Mouse (Mus musculus) neural tube, embryonic 11.5 days (tissue): Measurements from ENCODE around the gene Prkar2b. TPM values are rescaled to one million over a fixed set of nuclear protein-coding genes. Genes with fewer than 3 reads are reported as not detected.

Experiments used
- ATAC-seq: fragments of 200-750 bp; cut with Nextera tagmentation; 2 replicates; pipeline ENCODE4 v1.8.0; 2017; ENCODE audit warnings: moderate number of reproducible peaks, mild to moderate bottlenecking, moderate TSS enrichment, moderate library complexity; ENCODE audit not compliant: insufficient read depth, low FRiP score, low TSS enrichment
- DNase-seq: peaks from one replicate; pipeline ENCODE4 v3.0.0-alpha.2; 2015; ENCODE audit warnings: low spot score
- H3K27ac ChIP-seq: fragments of 300-500 bp; sonication (generic); 2 replicates; pipeline ENCODE4 v1.5.1; 2014; ENCODE audit warnings: low read depth, mild to moderate bottlenecking, low read length
- H3K27me3 ChIP-seq: fragments of 300-500 bp; sonication (generic); 2 replicates; pipeline ENCODE4 v1.6.1; 2014; ENCODE audit warnings: mild to moderate bottlenecking, low read length, mixed read lengths; ENCODE audit not compliant: control insufficient read depth, insufficient read depth
- H3K36me3 ChIP-seq: fragments of 300-500 bp; sonication (generic); 2 replicates; pipeline ENCODE4 v1.6.1; 2014; ENCODE audit warnings: mild to moderate bottlenecking, low read length, moderate library complexity, mixed read lengths; ENCODE audit not compliant: control insufficient read depth, insufficient read depth
- H3K4me1 ChIP-seq: fragments of 300-500 bp; sonication (generic); 2 replicates; pipeline ENCODE4 v1.6.1; 2014; ENCODE audit warnings: low read length, mixed read lengths; ENCODE audit not compliant: control insufficient read depth, insufficient read depth
- H3K4me2 ChIP-seq: fragments of 300-500 bp; sonication (generic); 2 replicates; pipeline ENCODE4 v1.6.1; 2014; ENCODE audit warnings: low read depth, mild to moderate bottlenecking, moderate library complexity
- H3K4me3 ChIP-seq: fragments of 300-500 bp; sonication (generic); 2 replicates; pipeline ENCODE4 v1.5.1; 2014; ENCODE audit warnings: low read depth, low read length
- H3K9ac ChIP-seq: fragments of 300-500 bp; sonication (generic); 2 replicates; pipeline ENCODE4 v1.6.1; 2014; ENCODE audit warnings: mild to moderate bottlenecking, low read length
- H3K9me3 ChIP-seq: fragments of 300-500 bp; sonication (generic); 2 replicates; pipeline ENCODE4 v1.6.1; 2016; ENCODE audit warnings: low read length; ENCODE audit not compliant: control insufficient read depth
- WGBS: fragments of 180-500 bp; shearing (Covaris S2); extraction: QIAGEN DNeasy Blood & Tissue Kit; methylation state at CpG from one replicate; pipeline ENCODE4 v1.1.7; 2014; 5-methylcytosine and 5-hydroxymethylcytosine counted together
- polyA plus RNA-seq: library from polyadenylated mRNA; unstranded; fragments of >200 nt; fragmentation: Nextera tagmentation; extraction: Ambion mirVana; gene quantifications from 2 replicates; pipeline ENCODE4 v1.2.1, GENCODE M21; 2014

The Prkar2b gene
- polyA plus RNA-seq, 1 experiment from 2014 or later = 57.3 TPM

DNA sequence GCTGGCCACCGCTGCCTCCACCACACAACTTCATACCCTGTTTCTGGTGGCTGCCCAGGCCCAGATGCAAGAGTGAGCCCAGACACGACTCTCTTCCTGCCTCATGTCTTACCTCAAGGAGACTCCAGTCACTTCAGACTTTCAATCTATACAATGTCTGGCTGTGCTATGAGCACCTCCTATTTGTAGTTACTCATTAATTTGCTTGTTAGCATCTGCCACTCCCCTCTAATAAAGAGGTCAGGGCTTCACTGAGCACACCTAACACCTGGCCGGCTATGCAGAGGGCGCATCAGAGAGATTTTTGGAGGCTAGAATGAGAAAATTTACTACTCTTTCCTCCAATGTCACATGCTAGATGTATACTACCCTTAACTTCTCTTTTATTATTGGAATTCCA is 70.5 kb downstream of the Prkar2b start:
- no peaks in the 10 kb centered on the region for H3K36me3 ChIP-seq
- no peak overlapping the region for H3K4me3 ChIP-seq
- no peak overlapping the region for H3K9ac ChIP-seq
- H3K27ac ChIP-seq = no peak overlapping the region
- no peaks in the 10 kb centered on the region for H3K4me1 ChIP-seq
- ATAC-seq (no peak), DNase-seq (no peak)
- WGBS = 89% methylated on average over 4 of the region's 4 CpGs
- H3K9me3 ChIP-seq = no peaks in the 10 kb centered on the region
- H3K27me3 ChIP-seq = no peaks in the 10 kb centered on the region
- no peak overlapping the region for H3K4me2 ChIP-seq

DNA sequence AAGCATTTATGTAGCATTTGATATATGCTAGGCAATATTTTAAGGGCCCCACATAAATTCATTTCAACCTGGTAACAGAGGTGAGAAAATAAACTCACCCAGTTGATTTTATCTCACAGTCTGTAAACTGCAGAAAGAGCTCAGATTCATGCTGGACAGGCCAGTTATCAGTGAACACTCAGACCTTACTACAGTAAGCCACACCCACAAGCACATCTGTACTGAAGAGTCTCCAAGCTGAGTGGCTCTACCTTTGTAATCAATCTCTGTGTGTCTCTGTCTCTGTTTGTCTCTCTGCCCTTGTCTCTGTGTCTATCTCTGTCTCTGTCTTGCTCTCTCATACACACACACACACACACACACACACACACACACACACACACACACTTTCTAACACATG is 71.4 kb downstream of the Prkar2b start:
- DNase-seq (no peak), ATAC-seq (no peak)
- Histone ChIP-seq H3K4me3 (no peak overlapping the region), H3K4me2 (no peak overlapping the region), H3K9ac (no peak overlapping the region), H3K9me3 (no peaks in the 10 kb centered on the region), H3K27ac (no peak overlapping the region), H3K4me1 (no peaks in the 10 kb centered on the region), H3K27me3 (no peaks in the 10 kb centered on the region), H3K36me3 (no peaks in the 10 kb centered on the region)

DNA sequence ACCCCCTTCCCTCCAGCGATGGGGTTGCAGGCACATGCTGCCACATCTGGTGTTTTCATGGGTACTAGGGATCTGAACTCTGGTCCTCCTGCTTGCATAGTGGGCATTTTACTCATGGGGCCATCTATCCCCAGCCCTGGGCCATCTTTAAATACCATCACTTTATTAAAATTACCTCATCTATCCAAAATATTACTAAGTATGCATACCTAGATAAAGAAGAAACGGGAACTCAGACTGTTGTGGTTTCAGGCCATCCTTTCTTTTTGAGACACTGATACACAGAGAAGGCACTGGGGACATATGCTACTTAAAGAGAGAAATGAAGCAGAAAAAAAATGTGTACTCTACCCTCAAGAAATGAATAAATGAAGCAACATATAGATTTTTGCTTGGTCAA is 74.6 kb downstream of the Prkar2b start:
- no peak overlapping the region for H3K4me2 ChIP-seq
- H3K9me3 ChIP-seq = no peaks in the 10 kb centered on the region
- DNase-seq (no peak), ATAC-seq (no peak)
- H3K4me1 ChIP-seq = no peaks in the 10 kb centered on the region
- no peak overlapping the region for H3K9ac ChIP-seq
- no peaks in the 10 kb centered on the region for H3K36me3 ChIP-seq
- no peak overlapping the region for H3K4me3 ChIP-seq
- WGBS = 80% methylated on average over 2 of the region's 2 CpGs
- H3K27ac ChIP-seq = no peak overlapping the region
- H3K27me3 ChIP-seq = no peaks in the 10 kb centered on the region

DNA sequence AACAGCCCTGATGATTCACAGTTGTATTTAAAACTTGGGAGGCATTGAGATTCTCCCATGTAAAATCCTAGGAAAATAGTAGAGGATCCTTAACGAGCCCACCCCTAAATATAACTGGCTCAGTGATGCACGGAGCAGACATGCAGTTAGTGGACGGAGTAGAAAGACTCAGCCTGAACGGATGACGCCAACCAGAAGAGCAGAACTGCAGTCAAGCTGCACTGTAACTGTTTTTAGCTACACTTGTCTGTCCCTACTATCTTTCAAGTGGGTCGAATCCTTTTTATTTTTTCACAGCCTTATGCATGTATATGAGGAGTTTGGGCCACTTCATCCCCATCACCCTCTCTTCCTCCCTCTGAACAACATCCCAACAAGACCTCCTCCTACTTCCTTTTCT is 75.4 kb downstream of the Prkar2b start:
- Histone ChIP-seq H3K4me1 (no peaks in the 10 kb centered on the region), H3K4me3 (no peak overlapping the region)
- ATAC-seq = no peak

DNA sequence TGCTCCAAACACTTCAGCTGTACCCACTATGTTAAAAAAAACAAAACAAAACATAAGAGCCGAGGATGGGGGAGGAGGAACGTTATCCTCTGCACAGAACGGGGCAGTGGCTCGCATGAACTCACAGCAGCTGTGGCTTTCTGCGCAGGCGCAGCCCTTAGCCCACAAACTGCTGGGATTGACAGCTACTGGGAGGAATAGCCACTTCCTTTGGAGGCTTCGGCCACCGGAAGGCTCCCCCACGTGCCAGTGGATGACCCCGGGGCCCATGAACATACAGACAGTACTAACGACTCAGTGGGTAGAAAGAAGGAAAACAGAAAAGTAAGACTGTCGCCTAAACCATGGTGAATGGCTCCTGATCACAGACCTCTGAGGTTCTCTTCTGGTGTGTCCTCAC is 76.4 kb downstream of the Prkar2b start:
- Histone ChIP-seq H3K9ac (no peak overlapping the region), H3K4me2 (no peak overlapping the region), H3K27me3 (no peaks in the 10 kb centered on the region), H3K9me3 (no peaks in the 10 kb centered on the region), H3K36me3 (no peaks in the 10 kb centered on the region), H3K4me1 (no peaks in the 10 kb centered on the region), H3K4me3 (no peak overlapping the region), H3K27ac (no peak overlapping the region)
- 73% methylated on average over 12 of the region's 12 CpGs for WGBS
- ATAC-seq (no peak), DNase-seq (no peak)

More for the DNA sequence above, 75.4 kb downstream of the Prkar2b start:
- H3K36me3 ChIP-seq = no peaks in the 10 kb centered on the region
- H3K27ac ChIP-seq = no peak overlapping the region
- H3K9ac ChIP-seq = no peak overlapping the region
- 95% methylated on average over 6 of the region's 6 CpGs for WGBS
- no peaks in the 10 kb centered on the region for H3K9me3 ChIP-seq
- no peak for DNase-seq
- H3K4me2 ChIP-seq = no peak overlapping the region
- H3K27me3 ChIP-seq = no peaks in the 10 kb centered on the region

DNA sequence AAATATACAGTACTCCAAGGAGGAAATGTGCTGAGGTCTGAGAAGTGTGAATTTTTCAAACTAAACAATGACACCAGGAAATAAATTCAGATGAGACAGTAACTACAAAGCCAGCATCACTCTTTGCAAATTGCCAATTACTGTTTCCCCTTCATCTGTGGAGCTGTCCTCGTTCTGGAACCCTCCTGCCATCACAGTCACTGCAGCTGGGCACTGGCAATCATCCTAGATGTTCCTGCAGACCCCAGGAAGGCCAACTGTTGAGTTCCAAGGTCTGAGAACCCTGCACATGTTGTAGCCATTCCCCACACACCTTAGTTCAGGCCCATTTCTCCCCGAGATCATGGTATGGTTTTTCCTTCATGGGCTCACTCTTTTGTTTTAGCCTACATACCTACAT is 76.9 kb downstream of the Prkar2b start:
- Histone ChIP-seq H3K9me3 (no peaks in the 10 kb centered on the region), H3K27ac (no peak overlapping the region), H3K36me3 (no peaks in the 10 kb centered on the region), H3K4me2 (no peak overlapping the region), H3K27me3 (no peaks in the 10 kb centered on the region), H3K9ac (no peak overlapping the region), H3K4me3 (no peak overlapping the region), H3K4me1 (no peaks in the 10 kb centered on the region)
- DNase-seq = no peak
- 56% methylated on average over 2 of the region's 2 CpGs for WGBS
- no peak for ATAC-seq

DNA sequence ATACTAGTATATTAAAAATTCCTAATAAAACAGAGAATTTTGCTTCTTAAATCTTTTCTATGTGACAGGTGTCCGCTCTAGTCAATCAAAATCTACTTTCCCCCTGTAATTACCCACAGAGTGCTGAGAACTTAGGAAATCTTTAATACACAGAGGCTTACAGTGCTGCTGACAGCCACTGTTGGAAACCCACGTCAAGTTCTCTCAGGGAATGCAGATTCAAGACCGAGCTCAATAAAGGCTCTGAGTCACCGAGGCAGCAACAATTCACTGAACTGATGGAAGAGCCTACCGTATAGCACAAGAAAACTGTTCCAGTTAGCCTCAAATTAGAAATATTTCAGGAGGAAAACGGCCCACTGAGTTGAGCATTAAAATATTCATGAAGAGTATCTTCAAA is 77.3 kb downstream of the Prkar2b start:
- Histone ChIP-seq H3K9ac (no peak overlapping the region), H3K4me2 (no peak overlapping the region), H3K4me3 (no peak overlapping the region), H3K27ac (no peak overlapping the region), H3K27me3 (no peaks in the 10 kb centered on the region), H3K36me3 (no peaks in the 10 kb centered on the region), H3K4me1 (no peaks in the 10 kb centered on the region), H3K9me3 (no peaks in the 10 kb centered on the region)
- 89% methylated on average over 6 of the region's 6 CpGs for WGBS
- ATAC-seq (no peak), DNase-seq (no peak)

DNA sequence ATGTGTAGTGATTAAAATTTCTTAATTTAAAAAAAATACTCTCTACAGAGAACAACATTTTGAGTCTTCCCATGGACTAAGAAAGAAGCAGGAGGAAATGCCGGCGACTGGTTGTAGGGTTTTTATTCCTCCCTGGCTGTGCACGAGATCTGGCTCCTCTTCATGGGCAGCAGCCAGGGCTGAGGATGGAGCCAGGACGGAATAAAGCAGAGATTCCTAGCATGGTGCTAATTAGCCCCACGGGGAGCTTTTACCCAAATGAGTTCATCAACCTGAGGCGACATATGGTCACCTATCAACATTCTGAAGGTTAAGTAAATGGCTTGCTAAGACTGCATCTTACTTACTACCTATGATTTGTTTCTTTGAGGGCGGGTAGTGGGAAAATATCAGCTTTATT is 77.9 kb downstream of the Prkar2b start:
- ATAC-seq = no peak
- Histone ChIP-seq H3K4me3 (no peak overlapping the region), H3K4me1 (no peaks in the 10 kb centered on the region), H3K27me3 (no peaks in the 10 kb centered on the region), H3K27ac (no peak overlapping the region), H3K9me3 (no peaks in the 10 kb centered on the region), H3K9ac (no peak overlapping the region), H3K4me2 (no peak overlapping the region), H3K36me3 (no peaks in the 10 kb centered on the region)
- no peak for DNase-seq
- WGBS = 63% methylated on average over 7 of the region's 7 CpGs

DNA sequence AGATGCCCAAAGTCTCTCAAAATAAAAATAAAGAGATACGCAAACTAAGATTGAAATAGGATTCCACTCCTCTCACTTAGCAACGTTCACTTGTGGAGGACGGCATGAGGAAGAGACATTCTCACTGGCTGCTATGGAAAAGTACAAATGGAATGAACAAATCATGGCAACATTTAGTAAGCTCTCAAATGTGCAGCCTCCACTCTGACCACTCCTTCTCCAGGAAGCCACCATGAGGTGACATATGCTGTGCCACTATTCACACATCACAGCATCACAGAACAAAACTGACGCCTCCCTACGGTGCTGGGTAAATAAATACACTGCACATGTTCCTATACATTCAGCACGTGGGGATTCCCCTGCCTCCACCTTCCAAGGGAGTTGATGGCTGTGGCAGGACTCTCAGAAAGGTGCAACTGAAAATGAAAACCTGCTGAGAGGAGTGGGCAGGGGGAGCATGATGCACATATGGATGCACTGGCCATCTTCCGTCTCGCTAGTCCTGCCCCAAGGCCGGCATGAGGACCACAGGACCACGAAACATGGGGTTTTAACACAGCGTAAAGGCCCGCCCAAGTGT is 83.4 kb downstream of the Prkar2b start:
- no peak overlapping the region for H3K4me2 ChIP-seq
- H3K27ac ChIP-seq = no peak overlapping the region
- H3K36me3 ChIP-seq = no peaks in the 10 kb centered on the region
- H3K9me3 ChIP-seq = no peaks in the 10 kb centered on the region
- DNase-seq (peak; percentile 23), ATAC-seq (no peak)
- H3K4me3 ChIP-seq = no peak overlapping the region
- H3K9ac ChIP-seq = no peak overlapping the region; the same call in 1 of the 2 replicates
- H3K27me3 ChIP-seq = no peaks in the 10 kb centered on the region
- 59% methylated on average over 12 of the region's 12 CpGs for WGBS
- H3K4me1 ChIP-seq = no peaks in the 10 kb centered on the region
